ENCODE assay signal across 23 mouse cellular contexts in the genomic region with DNA sequence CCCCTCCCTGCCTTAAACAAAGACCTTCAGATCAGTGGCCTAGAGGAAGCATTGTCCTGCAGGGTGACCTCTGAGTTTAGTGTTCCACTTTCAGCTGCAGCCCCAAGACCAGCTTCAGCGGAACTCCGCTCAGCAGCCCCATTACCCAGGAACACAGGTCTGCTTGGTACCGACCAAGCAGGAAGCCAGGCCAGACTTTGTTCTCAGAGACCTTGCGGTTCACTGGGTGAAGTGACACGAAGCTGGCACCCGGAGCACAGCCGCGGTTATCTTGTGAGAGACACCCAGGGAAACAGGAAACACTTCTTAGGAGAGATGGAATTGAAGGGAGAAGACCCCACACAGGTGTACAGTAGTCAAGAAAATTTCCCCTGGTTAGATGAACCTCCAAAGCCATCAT. TPM values are rescaled to one million over a fixed set of nuclear protein-coding genes. Genes with fewer than 3 reads are reported as not detected.
DNase-seq lines count a peak whose midpoint lies in the region; ATAC-seq and TF ChIP-seq lines count a peak whose summit lies in the region.
"Had no signal": no experiment of that assay in that cellular context is flagged by ENCODE, and none has a peak within 500 bp of the region (broad histone marks: within the 10 kb centered on the region; RNA-seq: fewer than 3 reads in every experiment).

No protein-coding gene starts in this region.

- no peaks in the 10 kb centered on the region for H3K36me3 ChIP-seq in E14TG2a.4 (ENCODE audit: insufficient read depth, low read length)
- H3K36me3 ChIP-seq in stomach, embryonic 15.5 days, result no peaks in the 10 kb centered on the region
- H3K36me3 ChIP-seq: embryonic facial prominence, embryonic 12.5 days; kidney, embryonic 15.5 days; liver, embryonic 12.5 days had no signal

- DNase-seq in retina, postnatal 1 day, result peak; percentile 15
- DNase-seq in retina, embryonic 14.5 days (ENCODE audit: low spot score), result no peak
- DNase-seq in embryo, embryonic 10 days (ENCODE audit: low spot score), result no peak
- DNase-seq in heart, adult 9 months (ENCODE audit: low spot score in 2 of 2), result no peak
- no peak for DNase-seq in layer of hippocampus, adult 18-20 months (ENCODE audit: low spot score in 2 of 2)
- DNase-seq: adrenal gland, postnatal 25 days; cerebellum, postnatal 25 days; left cerebral cortex, postnatal 4 days; right cerebral cortex, adult 18-20 months had no signal

- H3K27me3 ChIP-seq in E14TG2a.4 (ENCODE audit: insufficient read depth, low read length), result no peaks in the 10 kb centered on the region
- no peaks in the 10 kb centered on the region for H3K27me3 ChIP-seq in stomach, embryonic 15.5 days (replicated peaks)
- H3K27me3 ChIP-seq: embryonic facial prominence, embryonic 12.5 days; kidney, embryonic 15.5 days; liver, embryonic 12.5 days had no signal

- TF ChIP-seq CTCF in E14TG2a.4 (conservative IDR thresholded peaks at IDR 0.05; ENCODE audit: low read length), result no peak

- H3K27ac ChIP-seq in stomach, embryonic 15.5 days, result no peak overlapping the region
- H3K27ac ChIP-seq: embryonic facial prominence, embryonic 12.5 days; hindbrain, postnatal 0 days; kidney, embryonic 15.5 days; liver, embryonic 12.5 days had no signal

- H3K4me1 ChIP-seq in E14TG2a.4 (replicated peaks; ENCODE audit: low read depth, low read length), result 0 out of 2 replicates have a peak, but pooled peaks cover 12% of the 10 kb centered on the region
- no peaks in the 10 kb centered on the region for H3K4me1 ChIP-seq in stomach, embryonic 15.5 days
- H3K4me1 ChIP-seq: embryonic facial prominence, embryonic 12.5 days; kidney, embryonic 15.5 days; liver, embryonic 12.5 days had no signal

- H3K4me2 ChIP-seq in stomach, embryonic 15.5 days, result peak overlapping the region; percentile 27; the same call in 1 of the 2 replicates
- H3K4me2 ChIP-seq: embryonic facial prominence, embryonic 12.5 days; kidney, embryonic 15.5 days; liver, embryonic 12.5 days had no signal

- H3K9ac ChIP-seq in stomach, embryonic 15.5 days, result no peak overlapping the region
- H3K9ac ChIP-seq: embryonic facial prominence, embryonic 12.5 days; kidney, embryonic 15.5 days; liver, embryonic 12.5 days had no signal

- peak; percentile 50 for ATAC-seq in megakaryocyte, adult 5-6 weeks (ENCODE audit: poor library complexity, severe bottlenecking)
- no peak for ATAC-seq in stomach, embryonic 15.5 days (ENCODE audit: insufficient read depth, low FRiP score, low read depth)
- ATAC-seq: hindbrain, postnatal 0 days; liver, embryonic 12.5 days had no signal

- H3K9me3 ChIP-seq in E14TG2a.4 (ENCODE audit: low read length), result no peaks in the 10 kb centered on the region
- H3K9me3 ChIP-seq in stomach, embryonic 15.5 days, result no peaks in the 10 kb centered on the region
- H3K9me3 ChIP-seq: embryonic facial prominence, embryonic 12.5 days; kidney, embryonic 15.5 days; liver, embryonic 12.5 days had no signal

- WGBS in stomach, embryonic 15.5 days, result 61% methylated on average over 8 of the region's 8 CpGs

- H3K4me3 ChIP-seq in E14TG2a.4 (replicated peaks; ENCODE audit: low read length), result 0 out of 2 replicates have a peak overlapping the region, but pooled peaks have one; percentile 37
- H3K4me3 ChIP-seq in stomach, embryonic 15.5 days (replicated peaks), result peak overlapping the region; percentile 20
- H3K4me3 ChIP-seq: embryonic facial prominence, embryonic 12.5 days; kidney, embryonic 15.5 days; liver, embryonic 12.5 days had no signal

RNA-seq across cellular contexts. Expression of a gene that starts 1.4 kb away (rescaled TPM):
- 0.41 TPM in 1 of 2 replicates, not detected in the other for total RNA-seq in megakaryocyte, adult 5-6 weeks (2015)
- total RNA-seq in megakaryocyte, adult 5-6 weeks (2017), result not detected in 2 replicates
- 9.6 and 11.4 TPM in 2 replicates for polyA plus RNA-seq in stomach, embryonic 15.5 days (2015; fragmentation: Nextera tagmentation; extraction: Ambion mirVana)
- total RNA-seq in layer of hippocampus, adult 18-20 months (2021), result not detected
- total RNA-seq: adrenal gland, postnatal 25 days; gastrocnemius, postnatal 4 days; hindbrain, postnatal 0 days; left cerebral cortex, postnatal 4 days; megakaryocyte-erythroid progenitor cell, adult 5-6 weeks had no signal
- polyA plus RNA-seq: C2C12; embryonic facial prominence, embryonic 12.5 days; frontal cortex, adult 2 months; heart, embryonic 16.5 days; hindbrain, postnatal 0 days; liver, embryonic 12.5 days; neural tube, embryonic 14.5 days; testis, adult 2 months had no signal
